Mouse (Mus musculus) MEL (cell line): ENCODE measurements around the gene Ltbp2. TPM values are rescaled to one million over a fixed set of nuclear protein-coding genes. Genes with fewer than 3 reads are reported as not detected.

Source experiments
- DNase-seq: peaks from one replicate; pipeline ENCODE4 v3.0.0; 2011; ENCODE audit warnings: low read depth, low spot score
- H3K27ac ChIP-seq: 2 replicates; pipeline ENCODE4 v1.5.1; 2012; ENCODE audit warnings: low read depth, mild to moderate bottlenecking, control low read depth, low read length, moderate library complexity; ENCODE audit not compliant: control insufficient read depth
- H3K27me3 ChIP-seq, 2 experiments: fragments of 150-350 bp in 1 of 2; sonication (generic) in 1 of 2; 2 replicates each; pipeline ENCODE4 v1.6.1; 2012; ENCODE audit warnings: low read length in 2 of 2, mild to moderate bottlenecking in 2 of 2, improper control_type of control experiment in 1 of 2, moderate library complexity in 1 of 2; ENCODE audit not compliant: insufficient read depth in 2 of 2, control insufficient read depth in 1 of 2
- H3K36me3 ChIP-seq, 2 experiments: 2 replicates each; pipeline ENCODE4 v1.6.1; 2012 to 2014; ENCODE audit warnings: low read length in 2 of 2, improper control_type of control experiment in 1 of 2, inconsistent platforms in 1 of 2, mild to moderate bottlenecking in 1 of 2; ENCODE audit not compliant: insufficient read depth in 2 of 2, control insufficient read depth in 1 of 2
- H3K4me1 ChIP-seq, 2 experiments: fragments of 150-350 bp in 1 of 2; sonication (generic) in 1 of 2; 2 replicates each; pipeline ENCODE4 v1.6.1; 2012; ENCODE audit warnings: low read length in 2 of 2, improper control_type of control experiment in 1 of 2, mild to moderate bottlenecking in 1 of 2; ENCODE audit not compliant: insufficient read depth in 2 of 2, control insufficient read depth in 1 of 2
- H3K4me3 ChIP-seq, 2 experiments: fragments of 150-350 bp in 1 of 2; sonication (generic) in 1 of 2; 2 replicates each; pipeline ENCODE4 v1.5.1; 2012; ENCODE audit warnings: low read depth in 2 of 2, low read length in 2 of 2, mild to moderate bottlenecking in 2 of 2, moderate library complexity in 2 of 2, control low read depth in 1 of 2, improper control_type of control experiment in 1 of 2; ENCODE audit not compliant: control insufficient read depth in 1 of 2, insufficient read depth in 1 of 2
- H3K79me2 ChIP-seq: 2 replicates; pipeline ENCODE4 v1.6.1; 2012; ENCODE audit warnings: mild to moderate bottlenecking, low read length, moderate library complexity; ENCODE audit not compliant: control insufficient read depth, poor library complexity, insufficient read depth
- H3K9ac ChIP-seq: 2 replicates; pipeline ENCODE4 v1.6.1; 2012; ENCODE audit warnings: low read depth, mild to moderate bottlenecking, control low read depth, low read length, moderate library complexity; ENCODE audit not compliant: control insufficient read depth, poor library complexity, severe bottlenecking
- H3K9me3 ChIP-seq: fragments of 150-350 bp; sonication (generic); replicated peaks from 2 replicates; pipeline ENCODE4 v1.6.1; 2012; ENCODE audit warnings: mild to moderate bottlenecking, low read length, improper control_type of control experiment, moderate library complexity; ENCODE audit not compliant: insufficient read depth
- CHD2 ChIP-seq: IDR thresholded peaks from 2 replicates; pipeline ENCODE4 v1.6.1; 2011; ENCODE audit warnings: low read length, improper control_type of control experiment
- EP300 ChIP-seq, 2 experiments: IDR thresholded peaks; 2 replicates each; pipeline ENCODE4 v1.6.1; 2011; ENCODE audit warnings: improper control_type of control experiment in 2 of 2, low read length in 2 of 2, low read depth in 1 of 2, mild to moderate bottlenecking in 1 of 2
- ETS1 ChIP-seq: IDR thresholded peaks from 2 replicates; pipeline ENCODE4 v1.6.1; 2012; ENCODE audit warnings: low read depth, mild to moderate bottlenecking, inconsistent platforms, low read length, improper control_type of control experiment, moderate library complexity
- GATA1 ChIP-seq: IDR thresholded peaks from 2 replicates; pipeline ENCODE4 v1.6.1; 2011; ENCODE audit warnings: low read depth, low read length, improper control_type of control experiment
- HCFC1 ChIP-seq: IDR thresholded peaks from 2 replicates; pipeline ENCODE4 v1.6.1; 2012; ENCODE audit warnings: low read depth, mild to moderate bottlenecking, inconsistent platforms, low read length, improper control_type of control experiment, moderate library complexity
- KAT2A ChIP-seq: conservative IDR thresholded peaks from 2 replicates; pipeline ENCODE4 v1.6.1; 2012; ENCODE audit warnings: low read depth, low read length, improper control_type of control experiment, inconsistent platforms
- MAFK ChIP-seq: IDR thresholded peaks from 2 replicates; pipeline ENCODE4 v1.6.1; 2011; ENCODE audit warnings: low read depth, mild to moderate bottlenecking, low read length, improper control_type of control experiment, borderline replicate concordance
- MAX ChIP-seq: IDR thresholded peaks from 2 replicates; pipeline ENCODE4 v1.6.1; 2011; ENCODE audit warnings: low read length, improper control_type of control experiment
- MAZ ChIP-seq: IDR thresholded peaks from 2 replicates; pipeline ENCODE4 v1.6.1; 2012; ENCODE audit warnings: low read depth, mild to moderate bottlenecking, inconsistent platforms, low read length, improper control_type of control experiment
- MXI1 ChIP-seq: IDR thresholded peaks from 2 replicates; pipeline ENCODE4 v1.6.1; 2011; ENCODE audit warnings: mild to moderate bottlenecking, low read depth, low read length, improper control_type of control experiment
- MYB ChIP-seq: IDR thresholded peaks from 2 replicates; pipeline ENCODE4 v1.6.1; 2011; ENCODE audit warnings: mild to moderate bottlenecking, low read depth, low read length, improper control_type of control experiment
- NELFE ChIP-seq: IDR thresholded peaks from 2 replicates; pipeline ENCODE4 v1.6.1; 2011; ENCODE audit warnings: low read depth, low read length, improper control_type of control experiment
- POLR2A ChIP-seq, 2 experiments: IDR thresholded peaks; 2 replicates each; pipeline ENCODE4 v1.6.1; 2011 to 2012; ENCODE audit warnings: low read length in 2 of 2, mild to moderate bottlenecking in 2 of 2, control low read depth in 1 of 2, improper control_type of control experiment in 1 of 2, low read depth in 1 of 2, moderate library complexity in 1 of 2; ENCODE audit not compliant: control insufficient read depth in 1 of 2, insufficient read depth in 1 of 2, poor library complexity in 1 of 2
- POLR2AphosphoS2 ChIP-seq: IDR thresholded peaks from 2 replicates; pipeline ENCODE4 v1.6.1; 2011; ENCODE audit warnings: low read length, improper control_type of control experiment
- RAD21 ChIP-seq: IDR thresholded peaks from 2 replicates; pipeline ENCODE4 v1.6.1; 2011; ENCODE audit warnings: mild to moderate bottlenecking, low read depth, low read length, improper control_type of control experiment
- RCOR1 ChIP-seq: IDR thresholded peaks from 2 replicates; pipeline ENCODE4 v1.6.1; 2012; ENCODE audit warnings: low read depth, mild to moderate bottlenecking, inconsistent platforms, low read length, improper control_type of control experiment
- SIN3A ChIP-seq: IDR thresholded peaks from 2 replicates; pipeline ENCODE4 v1.6.1; 2012; ENCODE audit warnings: low read length, improper control_type of control experiment, inconsistent platforms
- TAL1 ChIP-seq: IDR thresholded peaks from 2 replicates; pipeline ENCODE4 v1.6.1; 2012; ENCODE audit warnings: mild to moderate bottlenecking, inconsistent platforms, low read length, moderate library complexity, mixed read lengths
- TBP ChIP-seq: IDR thresholded peaks from 2 replicates; pipeline ENCODE4 v1.8.0; 2011; ENCODE audit warnings: low read depth, low read length, improper control_type of control experiment
- USF2 ChIP-seq, 2 experiments: IDR thresholded peaks; 2 replicates each; pipeline ENCODE4 v1.6.1; 2011 to 2012; ENCODE audit warnings: improper control_type of control experiment in 2 of 2, low read length in 2 of 2, borderline replicate concordance in 1 of 2, inconsistent platforms in 1 of 2, low read depth in 1 of 2, mild to moderate bottlenecking in 1 of 2; ENCODE audit not compliant: insufficient read depth in 1 of 2
- ZC3H11A ChIP-seq: IDR thresholded peaks from 2 replicates; pipeline ENCODE4 v1.6.1; 2012; ENCODE audit warnings: low read depth, mild to moderate bottlenecking, inconsistent platforms, low read length, improper control_type of control experiment
- ZNF384 ChIP-seq: IDR thresholded peaks from 2 replicates; pipeline ENCODE4 v1.6.1; 2012; ENCODE audit warnings: low read depth, mild to moderate bottlenecking, inconsistent platforms, low read length, improper control_type of control experiment
- polyA plus RNA-seq, 2 experiments: library from polyadenylated mRNA; stranded (reverse) in 1 of 2; unstranded in 1 of 2; fragments of >175 nt in 1 of 2; fragments of >200 nt in 1 of 2; gene quantifications; 2 replicates each; pipeline versions ENCODE4 v1.2.1 to v1.2.4; 2012; ENCODE audit warnings: low replicate concordance in 2 of 2, low read depth in 1 of 2; ENCODE audit not compliant: insufficient read length in 2 of 2, insufficient read depth in 1 of 2, missing spikeins in 1 of 2
- total RNA-seq: library from RNA; depleted of rRNA; stranded (reverse); fragments of 300-350 nt; gene quantifications from 2 replicates; pipeline ENCODE4 v1.2.3, GENCODE M21; 2012

Ltbp2 gene
- total and polyA plus RNA-seq, 3 experiments: 0.01 to 0.08 TPM; not detected in 1

DNA sequence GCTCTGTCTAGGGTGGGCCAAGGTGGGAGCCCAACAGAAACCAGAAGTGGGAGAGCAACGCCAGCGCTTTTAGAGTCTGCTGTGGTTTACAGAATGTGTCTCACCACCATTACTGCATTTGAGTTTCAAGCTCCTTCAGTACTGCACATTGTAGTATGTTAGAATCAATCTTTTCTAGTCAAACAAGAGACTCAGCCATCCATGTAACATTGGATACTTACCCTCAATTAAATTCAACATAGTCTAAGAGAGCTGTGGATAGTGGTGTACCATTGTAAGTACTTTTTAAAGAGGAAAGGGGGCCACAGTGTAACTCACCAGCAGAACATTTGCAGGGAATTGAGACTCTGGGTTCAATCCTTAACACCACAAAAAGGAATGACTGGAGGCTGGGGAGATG is 35.3 kb upstream of the Ltbp2 start:
- DNase-seq: no peak
- H3K9ac ChIP-seq: no peak overlapping the region
- H3K27ac ChIP-seq: no peak overlapping the region
- H3K36me3 ChIP-seq: no peaks in the 10 kb centered on the region; a peak in 1 of 4 replicates
- no peaks in the 10 kb centered on the region for H3K9me3 ChIP-seq
- H3K4me1 ChIP-seq: no peaks in the 10 kb centered on the region
- TF ChIP-seq MYB (no peak), EP300 (IDR thresholded peaks at IDR 0.05; ENCODE audit: low read depth in 1 of 2, low read length in 2 of 2) (no peak), MAZ (no peak), MAFK (no peak), TAL1 (no peak), SIN3A (no peak)
- H3K79me2 ChIP-seq: no peaks in the 10 kb centered on the region
- H3K27me3 ChIP-seq: no peaks in the 10 kb centered on the region
- no peak overlapping the region for H3K4me3 ChIP-seq

DNA sequence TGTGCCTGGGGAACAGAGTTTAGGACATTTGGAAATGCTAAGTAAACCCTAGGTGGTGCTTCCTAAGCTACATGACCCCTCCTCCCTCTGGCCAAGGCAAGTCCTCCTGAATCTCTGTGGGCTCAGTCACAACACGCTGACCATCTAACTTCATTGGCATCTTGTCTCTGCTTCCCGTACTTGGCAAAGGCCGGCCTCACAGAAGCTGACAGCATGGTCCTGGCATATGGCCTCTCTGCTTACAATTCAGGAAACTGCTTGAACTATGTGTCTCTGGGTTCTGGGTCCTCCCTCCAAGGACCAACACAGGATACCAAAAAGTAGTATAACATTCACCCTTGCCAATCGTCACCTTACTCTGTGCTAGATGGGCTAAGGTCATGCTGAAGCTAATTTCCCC is 33.7 kb upstream of the Ltbp2 start:
- H3K79me2 ChIP-seq: no peaks in the 10 kb centered on the region
- no peaks in the 10 kb centered on the region for H3K9me3 ChIP-seq
- no peaks in the 10 kb centered on the region for H3K27me3 ChIP-seq
- H3K9ac ChIP-seq: no peak overlapping the region
- no peak overlapping the region for H3K4me3 ChIP-seq
- H3K27ac ChIP-seq: no peak overlapping the region
- H3K4me1 ChIP-seq: no peaks in the 10 kb centered on the region
- no peaks in the 10 kb centered on the region for H3K36me3 ChIP-seq
- TF ChIP-seq CHD2 (no peak), RAD21 (no peak), EP300 (IDR thresholded peaks at IDR 0.05; ENCODE audit: low read depth in 1 of 2, low read length in 2 of 2) (no peak), TBP (no peak), ETS1 (no peak), ZNF384 (no peak), MAZ (no peak), HCFC1 (no peak), MAX (no peak), USF2 (IDR thresholded peaks at IDR 0.05; ENCODE audit: borderline replicate concordance in 1 of 2, insufficient read depth in 1 of 2, low read depth in 1 of 2, low read length in 2 of 2) (no peak), RCOR1 (no peak), GATA1 (no peak), POLR2AphosphoS2 (no peak), NELFE (no peak), POLR2A (IDR thresholded peaks at IDR 0.05; ENCODE audit: control insufficient read depth in 1 of 2, insufficient read depth in 1 of 2, low read depth in 1 of 2, low read length in 2 of 2, poor library complexity in 1 of 2) (no peak), ZC3H11A (no peak), MAFK (no peak), MYB (no peak), KAT2A (no peak), MXI1 (no peak)
- no peak for DNase-seq
